Mouse (Mus musculus) kidney, embryonic 15.5 days (tissue): ENCODE results near the gene Ak2. TPM values are rescaled to one million over a fixed set of nuclear protein-coding genes. Genes with fewer than 3 reads are reported as not detected.

ENCODE experiments used
- ATAC-seq: fragments of 200-750 bp; cut with Nextera tagmentation; replicated peaks from 2 replicates; pipeline ENCODE4 v1.8.0; 2017; ENCODE audit warnings: moderate TSS enrichment; ENCODE audit not compliant: low FRiP score
- H3K27ac ChIP-seq: fragments of 300-500 bp; sonication (generic); 2 replicates; pipeline ENCODE4 v1.5.1; 2015; ENCODE audit warnings: mild to moderate bottlenecking, inconsistent platforms
- H3K27me3 ChIP-seq: fragments of 300-500 bp; sonication (generic); 2 replicates; pipeline ENCODE4 v1.6.1; 2015; ENCODE audit warnings: inconsistent platforms
- H3K36me3 ChIP-seq: fragments of 300-500 bp; sonication (generic); 2 replicates; pipeline ENCODE4 v1.6.1; 2015; ENCODE audit warnings: inconsistent platforms
- H3K4me1 ChIP-seq: fragments of 300-500 bp; sonication (generic); 2 replicates; pipeline ENCODE4 v1.6.1; 2015; ENCODE audit warnings: inconsistent platforms
- H3K4me2 ChIP-seq: fragments of 300-500 bp; sonication (generic); 2 replicates; pipeline ENCODE4 v1.6.1; 2015; ENCODE audit warnings: moderate library complexity, mild to moderate bottlenecking, inconsistent platforms
- H3K4me3 ChIP-seq: fragments of 300-500 bp; sonication (generic); replicated peaks from 2 replicates; pipeline ENCODE4 v1.5.1; 2015; ENCODE audit warnings: mild to moderate bottlenecking, inconsistent platforms
- H3K9ac ChIP-seq: fragments of 300-500 bp; sonication (generic); 2 replicates; pipeline ENCODE4 v1.6.1; 2015; ENCODE audit warnings: mild to moderate bottlenecking, inconsistent platforms
- H3K9me3 ChIP-seq: fragments of 300-500 bp; sonication (generic); replicated peaks from 2 replicates; pipeline ENCODE4 v1.6.1; 2016; ENCODE audit warnings: inconsistent platforms
- WGBS: fragments of 180-500 bp; shearing (Covaris S2); methylation state at CpG from one replicate; pipeline ENCODE4 v1.1.7; 2015; ENCODE audit warnings: mixed read lengths; 5-methylcytosine and 5-hydroxymethylcytosine counted together
- polyA plus RNA-seq: library from polyadenylated mRNA; unstranded; fragments of >200 nt; fragmentation: Nextera tagmentation; extraction: Ambion mirVana; gene quantifications from 2 replicates; pipeline ENCODE4 v1.2.1, GENCODE M21; 2015

The Ak2 gene
- polyA plus RNA-seq, 1 experiment from 2014 or later = 224 TPM

- WGBS = 66% methylated on average over 9 of the region's 9 CpGs
- no peak overlapping the region for H3K9ac ChIP-seq
- ATAC-seq = no peak
- H3K4me1 ChIP-seq = peaks cover 16% of the 10 kb centered on the region
- no peak overlapping the region for H3K4me2 ChIP-seq
- H3K4me3 ChIP-seq = no peak overlapping the region
- no peaks in the 10 kb centered on the region for H3K36me3 ChIP-seq
- H3K27me3 ChIP-seq = no peaks in the 10 kb centered on the region
- H3K9me3 ChIP-seq = no peaks in the 10 kb centered on the region
- H3K27ac ChIP-seq = no peak overlapping the region
These were observed 27.2 kb downstream of the Ak2 start for GRCm38 (mm10) chr4:129018788-129019435.

- Histone ChIP-seq H3K27ac (no peak overlapping the region), H3K9me3 (no peaks in the 10 kb centered on the region), H3K27me3 (no peaks in the 10 kb centered on the region), H3K4me3 (no peak overlapping the region), H3K4me1 (peaks cover 19% of the 10 kb centered on the region), H3K36me3 (no peaks in the 10 kb centered on the region), H3K4me2 (no peak overlapping the region), H3K9ac (no peak overlapping the region)
- 54% methylated on average over 9 of the region's 9 CpGs for WGBS
- ATAC-seq = no peak
These were observed 28.0 kb downstream of the Ak2 start for GRCm38 (mm10) chr4:129019788-129020187.

GRCm38 (mm10) chr4:129020454-129020853 is 28.7 kb downstream of the Ak2 start:
- Histone ChIP-seq H3K9ac (no peak overlapping the region), H3K4me1 (peaks cover 21% of the 10 kb centered on the region), H3K9me3 (no peaks in the 10 kb centered on the region), H3K27ac (no peak overlapping the region), H3K4me2 (no peak overlapping the region), H3K27me3 (no peaks in the 10 kb centered on the region), H3K4me3 (no peak overlapping the region), H3K36me3 (no peaks in the 10 kb centered on the region)
- no peak for ATAC-seq
- 49% methylated on average over 6 of the region's 6 CpGs for WGBS

GRCm38 (mm10) chr4:129021426-129021825 is 29.7 kb downstream of the Ak2 start:
- Histone ChIP-seq H3K4me1 (peaks cover 13% of the 10 kb centered on the region), H3K4me3 (no peak overlapping the region), H3K27ac (no peak overlapping the region), H3K27me3 (no peaks in the 10 kb centered on the region), H3K4me2 (no peak overlapping the region), H3K9ac (no peak overlapping the region), H3K9me3 (no peaks in the 10 kb centered on the region), H3K36me3 (no peaks in the 10 kb centered on the region)
- WGBS = 84% methylated on average over 3 of the region's 3 CpGs
- no peak for ATAC-seq

DNA sequence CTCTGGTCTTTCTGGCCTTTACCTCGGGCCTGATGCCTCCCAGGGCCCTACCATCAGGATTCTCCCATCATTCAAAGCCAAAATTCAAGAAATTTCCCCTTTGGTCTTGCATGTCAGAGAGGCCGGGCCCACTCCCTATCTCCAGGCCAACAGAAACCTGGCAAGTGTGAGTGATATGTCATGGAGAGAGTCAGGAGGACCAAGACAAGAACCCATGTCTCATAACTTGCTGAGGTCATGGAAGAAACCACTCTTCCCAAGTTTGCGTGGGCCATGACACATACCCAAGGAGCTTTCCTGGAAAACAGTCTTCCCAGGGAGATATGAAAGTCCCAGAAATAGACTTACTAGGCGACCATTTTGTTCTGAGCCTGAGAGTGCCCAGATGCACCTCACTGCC is 30.1 kb downstream of the Ak2 start:
- ATAC-seq = no peak
- H3K4me3 ChIP-seq = no peak overlapping the region
- 83% methylated on average over 4 of the region's 4 CpGs for WGBS
- H3K36me3 ChIP-seq = no peaks in the 10 kb centered on the region
- H3K27ac ChIP-seq = no peak overlapping the region
- peaks cover 12% of the 10 kb centered on the region for H3K4me1 ChIP-seq
- H3K4me2 ChIP-seq = no peak overlapping the region
- H3K9ac ChIP-seq = no peak overlapping the region
- no peaks in the 10 kb centered on the region for H3K27me3 ChIP-seq
- H3K9me3 ChIP-seq = no peaks in the 10 kb centered on the region

- no peak overlapping the region for H3K4me2 ChIP-seq
- H3K4me1 ChIP-seq = peaks cover 12% of the 10 kb centered on the region
- H3K27ac ChIP-seq = no peak overlapping the region
- H3K27me3 ChIP-seq = no peaks in the 10 kb centered on the region
- WGBS = 91% methylated on average over 6 of the region's 6 CpGs
- no peaks in the 10 kb centered on the region for H3K36me3 ChIP-seq
- H3K4me3 ChIP-seq = no peak overlapping the region
- no peaks in the 10 kb centered on the region for H3K9me3 ChIP-seq
- no peak for ATAC-seq
- H3K9ac ChIP-seq = no peak overlapping the region
These were observed 32.1 kb downstream of the Ak2 start for GRCm38 (mm10) chr4:129023884-129024283.

DNA sequence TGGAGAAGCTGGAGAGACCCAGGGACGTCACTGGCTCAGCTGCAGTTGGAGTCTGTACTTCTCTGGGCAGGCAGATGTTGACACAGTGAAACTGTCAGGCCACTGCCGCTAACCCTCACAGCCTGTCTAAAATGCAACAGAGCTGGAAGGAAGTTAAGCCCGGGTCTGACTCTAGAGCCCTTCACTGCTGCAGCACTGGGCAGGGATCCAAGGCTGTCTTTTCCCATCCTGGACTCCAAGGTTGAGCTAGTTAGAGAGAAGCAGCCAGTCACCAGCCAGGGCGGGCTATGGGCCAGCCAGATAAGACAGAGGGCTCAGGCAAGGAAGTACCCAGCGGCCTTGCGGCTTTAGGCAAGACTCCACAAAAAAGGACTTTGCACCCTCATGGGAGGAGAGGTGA is 33.0 kb downstream of the Ak2 start:
- H3K9me3 ChIP-seq = no peaks in the 10 kb centered on the region
- WGBS = 50% methylated on average over 6 of the region's 6 CpGs
- peaks cover 12% of the 10 kb centered on the region for H3K4me1 ChIP-seq
- no peak overlapping the region for H3K4me2 ChIP-seq
- H3K9ac ChIP-seq = no peak overlapping the region
- no peak overlapping the region for H3K27ac ChIP-seq
- H3K4me3 ChIP-seq = no peak overlapping the region
- no peaks in the 10 kb centered on the region for H3K27me3 ChIP-seq
- H3K36me3 ChIP-seq = no peaks in the 10 kb centered on the region
- peak; percentile 43; the same call in 1 of the 2 replicates for ATAC-seq

GRCm38 (mm10) chr4:129025707-129026106 is 33.9 kb downstream of the Ak2 start:
- H3K27ac ChIP-seq = no peak overlapping the region
- 87% methylated on average over 3 of the region's 3 CpGs for WGBS

DNA sequence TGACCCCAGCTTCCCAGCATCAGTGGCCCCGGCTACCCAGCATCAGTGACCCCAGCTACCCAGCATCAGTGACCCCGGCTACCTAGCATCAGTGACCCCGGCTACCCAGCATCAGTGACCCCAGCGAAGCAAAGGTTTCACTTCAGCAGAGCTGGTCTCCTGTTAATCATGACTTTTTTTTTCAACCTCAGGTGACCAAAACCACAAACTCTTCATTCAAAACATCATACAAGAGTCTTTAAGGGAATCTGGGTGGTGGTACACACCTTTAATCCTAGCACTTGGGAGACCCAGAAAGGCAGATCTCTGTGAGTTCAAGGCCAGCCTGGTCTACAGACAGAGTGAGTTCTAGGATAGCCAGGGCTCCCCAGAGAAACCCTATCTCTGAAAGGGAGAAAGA is 39.0 kb downstream of the Ak2 start:
- Histone ChIP-seq H3K27me3 (no peaks in the 10 kb centered on the region), H3K9ac (no peak overlapping the region), H3K27ac (no peak overlapping the region), H3K4me1 (peaks cover 31% of the 10 kb centered on the region), H3K4me2 (no peak overlapping the region), H3K9me3 (no peaks in the 10 kb centered on the region), H3K36me3 (no peaks in the 10 kb centered on the region), H3K4me3 (no peak overlapping the region)
- ATAC-seq = no peak
- WGBS = 88% methylated on average over 4 of the region's 4 CpGs

More at GRCm38 (mm10) chr4:129025707-129026106, 33.9 kb downstream of the Ak2 start:
- Histone ChIP-seq H3K4me3 (no peak overlapping the region), H3K36me3 (no peaks in the 10 kb centered on the region), H3K9ac (no peak overlapping the region), H3K4me1 (peaks cover 6% of the 10 kb centered on the region), H3K4me2 (no peak overlapping the region), H3K9me3 (no peaks in the 10 kb centered on the region), H3K27me3 (no peaks in the 10 kb centered on the region)
- no peak for ATAC-seq

- no peaks in the 10 kb centered on the region for H3K36me3 ChIP-seq
- no peaks in the 10 kb centered on the region for H3K27me3 ChIP-seq
- no peak overlapping the region for H3K9ac ChIP-seq
- H3K4me3 ChIP-seq = no peak overlapping the region
- H3K4me2 ChIP-seq = no peak overlapping the region
- H3K27ac ChIP-seq = no peak overlapping the region
- WGBS = 88% methylated on average over 8 of the region's 8 CpGs
- peaks cover 32% of the 10 kb centered on the region for H3K4me1 ChIP-seq
- no peaks in the 10 kb centered on the region for H3K9me3 ChIP-seq
- no peak for ATAC-seq
These were observed 39.7 kb downstream of the Ak2 start for GRCm38 (mm10) chr4:129031408-129031965.

DNA sequence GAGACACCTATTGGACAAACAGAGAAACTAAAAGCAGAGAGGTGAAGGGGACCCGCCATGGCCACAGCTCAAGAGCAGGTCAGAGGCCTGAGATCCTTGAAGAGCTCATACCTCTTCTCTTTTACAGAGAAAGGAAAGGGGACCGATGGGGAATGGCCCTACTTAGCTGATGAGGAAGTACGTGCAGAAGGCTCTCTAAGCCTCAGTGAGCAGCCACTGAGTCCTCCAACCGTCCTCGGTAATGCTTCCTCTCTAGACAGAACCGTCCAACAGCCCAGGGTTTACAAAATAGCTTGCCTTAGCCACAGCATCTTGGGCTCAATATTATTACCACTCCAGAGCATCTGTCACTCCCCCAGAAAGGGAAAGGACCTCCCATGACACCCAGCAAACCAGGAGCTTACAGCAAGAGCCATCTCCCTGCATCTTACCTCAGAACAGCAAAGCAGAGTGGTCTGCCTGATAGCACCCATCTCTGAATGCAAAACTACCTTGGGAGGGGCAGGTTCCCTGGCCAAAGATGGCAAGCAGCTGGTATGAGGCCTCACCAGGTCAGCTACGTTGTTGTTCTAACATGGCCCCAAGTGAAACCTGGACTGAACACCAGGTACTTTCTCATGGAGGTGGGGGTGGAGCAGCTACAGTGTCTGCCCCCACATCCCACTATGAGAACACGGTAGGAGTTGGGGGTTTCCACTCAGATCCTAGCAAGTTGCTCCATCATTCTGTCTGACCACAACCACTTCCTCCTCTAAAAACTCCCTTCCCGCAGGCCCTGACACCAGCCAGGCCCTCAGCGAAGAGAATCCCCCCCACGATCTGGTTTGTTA is 40.6 kb downstream of the Ak2 start:
- Histone ChIP-seq H3K27me3 (no peaks in the 10 kb centered on the region), H3K36me3 (no peaks in the 10 kb centered on the region), H3K4me2 (no peak overlapping the region), H3K9ac (no peak overlapping the region), H3K4me1 (peaks cover 32% of the 10 kb centered on the region), H3K27ac (peak overlapping the region; percentile 67), H3K4me3 (no peak overlapping the region), H3K9me3 (no peaks in the 10 kb centered on the region)
- WGBS = 62% methylated on average over 11 of the region's 11 CpGs
- no peak for ATAC-seq
